Mouse (Mus musculus): ENCODE measurements around the gene Prss57.

Gene Prss57

DNA sequence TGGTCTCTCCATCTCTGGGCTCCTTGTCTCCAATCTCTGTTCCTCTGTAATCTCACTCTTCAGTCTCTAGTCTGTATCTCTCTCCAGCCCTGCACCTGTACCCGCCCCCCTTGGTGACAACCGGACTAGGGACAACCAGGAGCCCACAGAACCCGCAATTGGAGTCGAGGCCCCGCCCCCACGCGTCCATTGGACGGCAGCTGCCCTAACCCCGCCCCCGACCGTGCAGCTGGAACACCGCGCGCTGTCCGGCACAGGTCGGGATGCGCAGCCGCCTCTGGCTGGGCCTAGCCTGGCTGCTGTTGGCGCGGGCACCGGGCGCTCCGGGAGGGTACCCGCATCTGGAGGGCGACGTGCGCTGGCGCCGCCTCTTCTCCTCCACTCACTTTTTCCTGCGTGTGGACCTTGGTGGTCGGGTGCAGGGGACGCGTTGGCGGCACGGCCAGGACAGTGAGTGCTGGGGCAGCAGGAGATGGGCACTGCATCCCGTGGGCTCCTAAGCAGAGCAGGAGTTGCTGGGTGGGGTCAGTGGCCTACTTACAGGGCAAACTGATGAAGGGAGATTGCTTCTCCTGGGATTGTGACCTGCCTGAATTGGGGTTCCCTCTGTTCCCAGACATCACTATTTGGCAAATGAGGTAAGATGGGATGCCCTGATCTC lies 35.8 kb downstream of the Prss57 start, which contains the start of gene Fgf22:
Gene Fgf22 (plus strand): TSS at position 221 of the 661 bp plus-strand sequence.
- peak; percentile 72 for DNase-seq (ENCODE audit: low spot score)

DNA sequence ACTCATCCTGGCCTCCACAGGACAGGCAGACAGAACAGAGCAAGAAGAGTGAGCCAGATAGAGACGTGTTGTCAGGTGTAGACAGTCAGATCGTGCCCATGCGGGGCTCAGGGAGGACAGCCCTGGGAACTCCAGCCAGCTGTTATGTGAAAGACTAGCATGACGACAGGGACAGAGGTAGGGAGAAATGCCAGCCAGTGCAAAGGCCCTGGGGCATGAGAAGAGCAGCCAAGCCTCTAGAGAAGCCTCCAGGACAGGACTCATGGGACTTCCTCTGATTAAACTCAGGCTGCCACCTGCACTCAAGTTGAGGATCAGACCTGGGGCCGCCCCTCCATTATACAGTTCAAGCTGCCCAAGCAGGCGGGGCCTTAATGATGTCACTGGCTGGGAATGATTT lies 42.3 kb downstream of the Prss57 start:
- peak; percentile 3 for DNase-seq (ENCODE audit: low spot score)

DNA sequence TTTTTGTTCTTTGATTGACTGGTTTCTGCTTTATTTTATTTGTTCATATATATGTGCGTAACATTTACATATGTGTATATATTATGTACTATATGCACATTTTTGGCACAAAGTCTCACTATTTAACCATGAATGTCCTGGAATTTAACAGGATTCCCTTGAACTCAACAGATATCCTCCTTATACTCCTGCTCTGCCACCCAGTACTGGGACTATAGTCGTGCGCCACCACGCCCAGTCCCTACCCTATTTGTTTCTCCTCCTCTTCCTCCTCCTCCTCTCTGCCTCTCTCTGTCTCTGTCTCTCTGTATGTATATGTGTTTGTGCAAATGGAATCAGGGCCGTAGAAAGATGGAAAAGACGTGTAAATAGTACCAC lies 44.0 kb downstream of the Prss57 start:
- peak; percentile 3 for DNase-seq (ENCODE audit: low spot score)

DNA sequence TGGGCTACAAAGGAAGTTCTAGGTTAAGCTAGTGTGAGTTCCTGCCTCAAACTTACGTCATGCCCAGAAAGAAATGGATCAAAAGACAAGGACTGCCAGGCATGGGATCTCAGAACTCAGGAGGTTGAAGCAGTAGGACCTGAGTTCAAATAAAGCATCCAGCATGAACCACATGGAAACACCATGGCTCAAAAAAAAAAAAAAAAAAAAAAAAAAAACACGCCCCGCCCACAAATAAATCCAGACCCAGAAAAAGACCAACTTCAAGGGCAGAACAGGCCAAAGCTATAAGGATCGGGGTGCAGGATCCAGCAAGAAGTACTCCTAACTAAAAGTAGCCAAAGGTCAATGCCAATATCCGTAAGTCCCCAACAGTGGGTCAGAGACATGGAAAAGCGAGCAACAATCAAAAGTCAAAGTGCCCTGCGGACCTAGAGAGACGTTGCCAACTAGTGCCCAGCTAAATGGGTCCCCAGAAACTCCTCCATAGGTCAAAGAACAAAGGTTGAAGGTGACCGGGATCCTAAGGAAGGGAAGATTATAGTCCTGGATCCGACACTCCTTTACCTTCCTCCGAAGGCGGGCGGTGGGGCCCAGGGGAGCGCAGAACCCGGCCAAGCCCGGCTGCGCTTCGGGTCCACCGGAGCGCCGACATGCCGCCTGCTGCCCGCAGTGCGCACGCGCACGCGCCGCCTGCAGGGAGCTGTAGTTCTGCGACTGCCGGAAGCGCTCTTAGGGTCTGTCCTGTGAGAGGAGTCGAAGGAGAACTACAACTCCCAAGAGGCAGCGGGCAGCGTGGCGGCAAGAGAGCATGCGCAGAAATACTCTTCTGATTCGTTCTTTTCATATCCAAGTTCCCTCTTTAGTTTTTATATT lies 44.6 kb downstream of the Prss57 start, which contains the start of gene Polrmt:
Gene Polrmt (minus strand): TSS at position 684 of the 876 bp plus-strand sequence.
- DNase-seq (ENCODE audit: low spot score) = peak; percentile 94

DNA sequence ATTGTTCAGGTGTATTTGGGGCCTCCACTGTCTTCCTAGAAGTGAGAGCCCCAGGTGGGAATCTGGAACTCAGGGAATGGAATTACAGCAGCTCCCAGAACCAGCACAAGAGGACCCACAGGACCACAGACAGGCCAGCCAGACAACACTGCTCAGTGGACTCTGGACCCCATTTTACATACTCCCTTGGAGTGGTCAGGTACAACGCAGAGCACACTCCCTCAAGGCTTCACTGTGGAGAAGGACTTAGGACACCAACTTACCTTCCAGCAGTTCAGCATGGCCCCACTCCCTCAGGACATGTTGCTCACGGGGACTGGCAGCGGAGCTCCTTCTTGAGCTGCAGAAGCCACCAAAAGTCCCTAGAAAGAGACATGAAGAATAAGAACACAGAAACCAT lies 45.4 kb downstream of the Prss57 start:
- DNase-seq (ENCODE audit: low spot score) = no peak

DNA sequence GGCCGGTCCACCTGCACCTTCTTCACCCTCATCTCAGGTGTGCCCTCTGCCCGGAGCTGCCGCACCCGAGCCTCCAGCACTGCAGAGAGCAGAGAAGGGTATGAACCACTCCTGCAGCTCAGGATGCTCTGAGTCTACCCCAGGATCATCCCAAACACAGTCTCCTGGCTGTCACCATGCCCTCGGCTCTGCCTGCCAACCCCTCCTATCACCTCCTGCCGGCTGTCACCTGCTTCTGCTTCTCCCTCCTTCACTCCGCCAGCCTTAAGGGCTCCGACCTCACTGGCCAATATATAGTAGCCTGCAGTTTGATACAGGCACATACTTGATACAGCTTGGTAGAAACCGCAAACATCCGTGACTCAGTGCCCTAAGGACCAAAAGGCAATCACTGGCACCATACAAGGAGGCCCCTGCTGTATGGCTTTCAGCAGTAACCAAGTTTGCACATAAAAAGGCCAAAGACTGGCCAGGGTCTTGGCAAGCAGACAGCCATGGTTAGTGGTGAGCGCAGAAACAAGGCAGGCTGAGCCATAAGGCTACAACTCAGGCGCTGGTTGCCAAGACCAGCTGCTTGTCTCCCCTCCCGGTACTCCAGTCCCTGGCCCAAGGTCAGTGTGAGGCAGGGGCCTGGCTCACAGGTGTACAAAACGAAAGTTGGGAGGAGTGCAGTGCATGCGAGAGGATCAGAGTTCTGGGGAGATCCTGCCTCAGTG lies 47.0 kb downstream of the Prss57 start:
- DNase-seq (ENCODE audit: low spot score) = no peak

DNA sequence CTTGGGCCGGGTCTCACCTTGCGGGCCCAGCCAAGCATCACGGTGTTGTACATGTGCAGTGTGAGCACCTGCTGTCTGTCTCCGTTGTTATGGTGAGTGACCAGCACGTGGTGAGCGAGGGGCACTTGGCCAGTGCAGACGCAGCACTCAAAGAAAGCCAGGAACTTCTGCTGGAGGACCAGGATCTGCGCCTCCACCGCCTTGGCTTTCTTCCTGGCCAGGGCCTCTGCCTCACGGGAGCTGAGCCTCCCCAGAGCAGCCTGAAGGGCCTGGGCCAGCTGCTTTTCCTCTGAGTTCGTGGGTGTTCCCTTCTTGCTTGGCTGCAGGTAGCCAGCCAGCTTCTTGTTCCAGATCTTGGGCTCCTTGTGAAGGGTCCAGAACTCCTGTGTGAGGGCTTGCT lies 47.6 kb downstream of the Prss57 start:
- DNase-seq (ENCODE audit: low spot score) = no peak

DNA sequence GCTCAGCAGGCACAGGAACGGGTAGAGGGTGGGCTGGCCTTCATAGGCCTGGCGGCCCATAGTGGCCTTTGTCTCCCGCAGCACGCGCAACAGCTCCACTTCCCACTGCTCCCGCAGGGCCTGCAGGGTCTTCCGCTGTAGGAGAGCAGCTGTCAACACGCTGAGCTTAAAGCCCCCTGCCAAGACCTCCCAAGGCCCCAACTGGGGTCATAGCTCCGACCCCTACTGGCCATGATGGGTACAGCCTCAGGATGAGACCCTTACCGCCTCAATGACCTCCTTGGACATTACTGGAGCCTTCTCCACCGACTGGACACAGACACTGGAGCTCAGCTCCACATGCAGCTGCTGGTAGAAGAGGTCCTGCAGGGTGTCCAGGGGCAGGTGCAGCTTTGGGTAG lies 49.9 kb downstream of the Prss57 start:
- no peak for DNase-seq (ENCODE audit: low spot score)

DNA sequence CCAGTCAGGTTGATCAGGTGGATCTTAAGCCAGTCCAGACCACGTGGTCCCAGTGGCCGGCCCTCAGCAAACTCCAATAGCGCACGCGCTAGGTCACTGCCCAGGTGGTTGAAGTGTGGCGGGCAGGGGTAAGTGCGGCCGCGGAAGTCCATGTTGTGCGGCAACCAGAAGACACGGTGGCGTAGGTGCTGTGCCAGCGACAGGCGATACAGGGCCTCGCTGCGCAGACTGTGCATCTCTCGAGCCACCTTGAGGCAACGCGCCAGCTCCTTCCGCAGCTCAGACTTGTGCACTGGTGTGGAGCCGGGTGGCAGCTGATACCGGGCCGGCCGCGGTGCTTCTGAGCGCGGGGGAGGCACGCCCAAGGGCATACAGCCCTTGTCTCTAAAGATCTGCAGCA lies 51.5 kb downstream of the Prss57 start:
- DNase-seq (ENCODE audit: low spot score) = no peak

DNA sequence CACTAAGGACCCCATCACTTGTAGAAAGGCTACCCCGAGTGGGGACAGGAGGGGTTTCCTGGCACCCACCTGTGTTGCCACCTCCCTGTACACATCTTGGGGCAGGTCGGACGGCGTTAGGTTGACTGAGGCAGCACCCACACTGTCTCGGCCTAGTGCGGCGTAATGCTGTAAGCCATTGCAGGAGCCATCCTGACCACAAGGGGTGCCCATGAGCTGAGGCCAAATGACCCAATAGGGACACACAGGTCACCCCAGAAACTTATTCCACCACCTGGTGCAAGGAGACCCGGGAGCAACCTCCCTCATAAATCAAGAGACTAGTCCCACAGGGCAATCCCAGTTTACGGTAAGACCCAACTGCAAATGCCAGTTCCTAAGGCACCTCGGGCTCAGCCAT lies 52.5 kb downstream of the Prss57 start:
- DNase-seq (ENCODE audit: low spot score) = no peak

DNA sequence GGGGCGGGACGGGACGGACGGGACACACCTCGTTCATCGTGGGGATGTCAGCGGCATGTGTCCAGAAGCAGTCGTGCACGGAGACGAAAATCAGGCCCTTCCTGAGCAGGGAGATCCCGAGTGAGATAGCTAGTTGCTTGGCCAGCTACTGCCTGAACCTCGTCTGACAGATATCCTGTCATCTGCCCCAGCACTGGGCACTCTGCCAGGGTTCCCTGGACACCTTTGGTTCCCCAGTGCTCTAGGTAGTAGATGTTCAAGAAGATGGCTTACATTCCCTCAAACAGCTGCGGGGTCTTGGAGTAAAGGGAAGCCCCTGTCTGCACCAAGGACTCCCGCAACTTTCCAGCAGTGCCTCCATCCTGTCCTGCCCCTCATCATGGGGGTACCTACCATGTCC lies 54.1 kb downstream of the Prss57 start:
- DNase-seq (ENCODE audit: low spot score) = no peak

DNA sequence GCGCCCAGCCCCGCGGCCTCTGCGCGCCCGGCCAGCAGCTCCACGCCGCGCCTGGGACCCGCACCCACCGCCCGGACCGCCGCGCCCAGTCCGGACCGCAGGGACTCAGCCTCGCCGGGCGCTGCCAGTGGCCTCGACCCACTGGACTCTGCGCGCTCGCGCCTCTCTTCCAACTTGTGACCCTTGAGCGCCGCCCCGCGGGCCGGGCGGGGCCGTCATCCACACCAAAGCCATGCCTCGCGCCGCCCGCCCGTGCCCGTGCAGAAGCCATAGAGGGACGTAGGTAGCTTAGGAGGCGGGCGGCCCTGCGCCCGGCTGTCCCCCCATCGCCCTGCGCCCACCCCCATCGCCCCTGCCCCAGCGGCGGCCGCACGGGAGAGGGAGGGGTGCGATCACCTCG lies 55.4 kb downstream of the Prss57 start:
- DNase-seq (ENCODE audit: low spot score) = no peak

DNA sequence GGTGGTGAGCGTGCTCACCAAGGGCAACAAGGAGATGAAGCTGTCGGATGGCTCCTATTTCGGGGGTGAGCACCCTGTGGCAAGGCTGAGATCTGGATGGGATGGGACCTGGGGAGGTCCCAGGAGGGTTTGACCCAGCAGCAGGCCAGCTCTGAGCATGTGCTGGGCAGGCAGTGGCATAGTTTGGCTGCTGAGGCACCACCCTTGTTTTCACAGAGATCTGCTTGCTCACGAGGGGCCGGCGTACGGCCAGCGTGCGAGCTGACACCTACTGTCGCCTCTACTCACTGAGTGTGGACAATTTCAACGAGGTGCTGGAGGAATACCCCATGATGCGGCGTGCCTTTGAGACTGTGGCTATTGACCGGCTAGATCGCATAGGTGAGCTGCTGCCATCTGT lies 56.9 kb downstream of the Prss57 start:
- no peak for DNase-seq (ENCODE audit: low spot score)

DNA sequence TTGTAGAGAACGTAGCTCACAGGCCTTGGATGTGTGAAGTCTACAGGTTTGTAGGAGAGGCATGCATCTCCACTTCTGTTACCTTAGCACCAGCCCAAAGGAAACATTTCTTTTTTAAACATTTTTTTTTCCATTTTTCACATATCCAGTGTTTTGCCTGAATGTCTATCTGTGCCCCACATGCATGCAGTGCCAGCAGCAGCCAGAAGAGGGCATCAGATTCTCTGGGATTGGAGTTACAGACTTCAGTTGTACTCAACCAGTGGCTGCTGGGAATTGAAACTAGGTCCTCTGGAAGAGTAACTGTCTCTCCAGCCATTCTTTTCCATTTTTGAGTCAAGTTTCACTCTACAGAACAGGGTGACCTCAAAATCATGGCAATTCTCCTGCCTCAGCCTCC lies 58.3 kb downstream of the Prss57 start:
- no peak for DNase-seq (ENCODE audit: low spot score)
